Mouse (Mus musculus) heart, adult 11 months (tissue): ENCODE data around the gene Uqcc2.

ENCODE experiments used
- DNase-seq: peaks from one replicate; pipeline ENCODE4 v3.0.0; 2022

The Uqcc2 gene

GRCm38 (mm10) chr17:27133551-27134141, at the start of gene Uqcc2:
Gene Uqcc2 (minus strand): TSS chr17:27133916.
- peak; percentile 100 for DNase-seq

- no peak for DNase-seq
Observed at GRCm38 (mm10) chr17:27182401-27182800, 48.7 kb upstream of the Uqcc2 start.

- DNase-seq, result peak; percentile 95
Observed at GRCm38 (mm10) chr17:27181666-27182065, 48.0 kb upstream of the Uqcc2 start.

GRCm38 (mm10) chr17:27179681-27180280, 46.1 kb upstream of the Uqcc2 start:
- no peak for DNase-seq

- no peak for DNase-seq
Observed at GRCm38 (mm10) chr17:27178427-27179177, 44.9 kb upstream of the Uqcc2 start.

GRCm38 (mm10) chr17:27178019-27178418, 44.3 kb upstream of the Uqcc2 start:
- DNase-seq, result no peak

GRCm38 (mm10) chr17:27176754-27177153, 43.0 kb upstream of the Uqcc2 start:
- no peak for DNase-seq

GRCm38 (mm10) chr17:27176287-27176686, 42.6 kb upstream of the Uqcc2 start:
- no peak for DNase-seq

GRCm38 (mm10) chr17:27175196-27175874, 41.6 kb upstream of the Uqcc2 start:
- no peak for DNase-seq

GRCm38 (mm10) chr17:27173715-27174114, 40.0 kb upstream of the Uqcc2 start:
- peak; percentile 95 for DNase-seq

- no peak for DNase-seq
Observed at GRCm38 (mm10) chr17:27172459-27172858, 38.7 kb upstream of the Uqcc2 start.

GRCm38 (mm10) chr17:27171121-27171520, 37.4 kb upstream of the Uqcc2 start:
- peak; percentile 87 for DNase-seq

- DNase-seq, result peak; percentile 92
Observed at GRCm38 (mm10) chr17:27169952-27170695, 36.4 kb upstream of the Uqcc2 start.

- no peak for DNase-seq
Observed at GRCm38 (mm10) chr17:27168569-27168968, 34.9 kb upstream of the Uqcc2 start.

GRCm38 (mm10) chr17:27167545-27167944, 33.8 kb upstream of the Uqcc2 start, which contains the start of gene Ip6k3:
Gene Ip6k3 (minus strand): TSS chr17:27167795.
- peak; percentile 95 for DNase-seq

GRCm38 (mm10) chr17:27166901-27167300, 33.2 kb upstream of the Uqcc2 start:
- DNase-seq, result peak; percentile 94

- peak; percentile 87 for DNase-seq
Observed at GRCm38 (mm10) chr17:27165054-27165773, 31.5 kb upstream of the Uqcc2 start.

GRCm38 (mm10) chr17:27160905-27161304, 27.2 kb upstream of the Uqcc2 start:
- DNase-seq, result peak; percentile 98

- DNase-seq, result peak; percentile 87
Observed at GRCm38 (mm10) chr17:27159169-27159568, 25.5 kb upstream of the Uqcc2 start.

GRCm38 (mm10) chr17:27158439-27158838, 24.7 kb upstream of the Uqcc2 start:
- peak; percentile 97 for DNase-seq

GRCm38 (mm10) chr17:27155752-27156151, 22.0 kb upstream of the Uqcc2 start:
- DNase-seq, result peak; percentile 90

- peak; percentile 92 for DNase-seq
Observed at GRCm38 (mm10) chr17:27154881-27155280, 21.2 kb upstream of the Uqcc2 start.
